Mouse (Mus musculus): Measurements from ENCODE around the gene 2410004B18Rik.

2410004B18Rik gene

GRCm38 (mm10) chr3:145929525-145930400, 8.1 kb upstream of the 2410004B18Rik start:
- DNase-seq (ENCODE audit: low read depth in 1 of 2, low spot score in 2 of 2) = no peak

GRCm38 (mm10) chr3:145933845-145934244, 4.0 kb upstream of the 2410004B18Rik start:
- DNase-seq (ENCODE audit: low read depth in 1 of 2, low spot score in 2 of 2) = no peak

- no peak for DNase-seq (ENCODE audit: low read depth in 1 of 2, low spot score in 2 of 2)
These were observed 863 bp downstream of the 2410004B18Rik start for GRCm38 (mm10) chr3:145938405-145939349.

GRCm38 (mm10) chr3:145939402-145939801, 1.6 kb downstream of the 2410004B18Rik start:
- DNase-seq (ENCODE audit: low read depth in 1 of 2, low spot score in 2 of 2) = no peak

- DNase-seq (ENCODE audit: low read depth in 1 of 2, low spot score in 2 of 2) = no peak
These were observed 2.2 kb downstream of the 2410004B18Rik start for GRCm38 (mm10) chr3:145939971-145940370.

- peak; percentile 40 to 63 for DNase-seq (ENCODE audit: low read depth in 1 of 2, low spot score in 2 of 2)
These were observed 4.2 kb downstream of the 2410004B18Rik start for GRCm38 (mm10) chr3:145941971-145942370.

GRCm38 (mm10) chr3:145944348-145944747, 6.5 kb downstream of the 2410004B18Rik start:
- DNase-seq (ENCODE audit: low read depth in 1 of 2, low spot score in 2 of 2) = no peak

GRCm38 (mm10) chr3:145945904-145946303, 8.1 kb downstream of the 2410004B18Rik start:
- no peak for DNase-seq (ENCODE audit: low read depth in 1 of 2, low spot score in 2 of 2)

GRCm38 (mm10) chr3:145946654-145947053, 8.8 kb downstream of the 2410004B18Rik start:
- no peak for DNase-seq (ENCODE audit: low read depth in 1 of 2, low spot score in 2 of 2)

GRCm38 (mm10) chr3:145947539-145948204, 9.9 kb downstream of the 2410004B18Rik start:
- no peak for DNase-seq (ENCODE audit: low read depth in 1 of 2, low spot score in 2 of 2)

GRCm38 (mm10) chr3:145950034-145950814, 12.4 kb downstream of the 2410004B18Rik start:
- no peak for DNase-seq (ENCODE audit: low read depth in 1 of 2, low spot score in 2 of 2)

- no peak for DNase-seq (ENCODE audit: low read depth in 1 of 2, low spot score in 2 of 2)
These were observed 13.0 kb downstream of the 2410004B18Rik start for GRCm38 (mm10) chr3:145950815-145951130.

GRCm38 (mm10) chr3:145951287-145952165, 13.7 kb downstream of the 2410004B18Rik start:
- no peak for DNase-seq (ENCODE audit: low read depth in 1 of 2, low spot score in 2 of 2)

- no peak for DNase-seq (ENCODE audit: low read depth in 1 of 2, low spot score in 2 of 2)
These were observed 15.1 kb downstream of the 2410004B18Rik start for GRCm38 (mm10) chr3:145952945-145953344.

GRCm38 (mm10) chr3:145953411-145953810, 15.6 kb downstream of the 2410004B18Rik start:
- no peak for DNase-seq (ENCODE audit: low read depth in 1 of 2, low spot score in 2 of 2)

GRCm38 (mm10) chr3:145959824-145960223, 22.0 kb downstream of the 2410004B18Rik start:
- DNase-seq (ENCODE audit: low read depth in 1 of 2, low spot score in 2 of 2) = no peak

GRCm38 (mm10) chr3:145962411-145962810, 24.6 kb downstream of the 2410004B18Rik start:
- no peak for DNase-seq (ENCODE audit: low read depth in 1 of 2, low spot score in 2 of 2)

GRCm38 (mm10) chr3:145963101-145964017, 25.5 kb downstream of the 2410004B18Rik start:
- no peak for DNase-seq (ENCODE audit: low read depth in 1 of 2, low spot score in 2 of 2)

- no peak for DNase-seq (ENCODE audit: low read depth in 1 of 2, low spot score in 2 of 2)
These were observed 26.2 kb downstream of the 2410004B18Rik start for GRCm38 (mm10) chr3:145964018-145964387.

Data from monocyte, adult 2 months (primary cell).